Mouse (Mus musculus) midbrain, embryonic 10.5 days (tissue): ENCODE data around the gene Enpp1. TPM values are rescaled to one million over a fixed set of nuclear protein-coding genes. Genes with fewer than 3 reads are reported as not detected.

Source experiments
- DNase-seq: peaks from one replicate; pipeline ENCODE4 v3.0.0-alpha.2; 2017; ENCODE audit warnings: low spot score
- H3K27ac ChIP-seq: fragments of 300-500 bp; sonication (generic); replicated peaks from 2 replicates; pipeline ENCODE4 v1.5.1; 2016; ENCODE audit warnings: mild to moderate bottlenecking
- H3K27me3 ChIP-seq: fragments of 300-500 bp; sonication (generic); 2 replicates; pipeline ENCODE4 v1.6.1; 2016; ENCODE audit warnings: low read depth, mild to moderate bottlenecking; ENCODE audit not compliant: poor library complexity, severe bottlenecking
- H3K36me3 ChIP-seq: fragments of 300-500 bp; sonication (generic); 2 replicates; pipeline ENCODE4 v1.6.1; 2016; ENCODE audit warnings: mild to moderate bottlenecking, moderate library complexity
- H3K4me1 ChIP-seq: fragments of 300-500 bp; sonication (generic); 2 replicates; pipeline ENCODE4 v1.6.1; 2016
- H3K4me3 ChIP-seq: fragments of 300-500 bp; sonication (generic); 2 replicates; pipeline ENCODE4 v1.5.1; 2016; ENCODE audit warnings: mild to moderate bottlenecking, moderate library complexity
- H3K9me3 ChIP-seq: fragments of 300-500 bp; sonication (generic); replicated peaks from 2 replicates; pipeline ENCODE4 v1.6.1; 2016; ENCODE audit warnings: mild to moderate bottlenecking
- WGBS: fragments of 180-500 bp; shearing (Covaris S2); methylation state at CpG from one replicate; pipeline ENCODE4 v1.1.7; 2016; 5-methylcytosine and 5-hydroxymethylcytosine counted together
- polyA plus RNA-seq: library from polyadenylated mRNA; unstranded; fragments of >200 nt; fragmentation: Nextera tagmentation; extraction: Ambion mirVana; gene quantifications from 2 replicates; pipeline ENCODE4 v1.2.1, GENCODE M21; 2016

The Enpp1 gene
- polyA plus RNA-seq, 1 experiment from 2014 or later: 0.36 TPM

GRCm38 (mm10) chr10:24642796-24643580 is 69.0 kb downstream of the Enpp1 start:
- no peak overlapping the region for H3K4me3 ChIP-seq
- 86% methylated on average over 11 of the region's 11 CpGs for WGBS
- H3K36me3 ChIP-seq: no peaks in the 10 kb centered on the region
- no peaks in the 10 kb centered on the region for H3K9me3 ChIP-seq
- no peak overlapping the region for H3K27ac ChIP-seq
- H3K4me1 ChIP-seq: peaks cover 4% of the 10 kb centered on the region
- H3K27me3 ChIP-seq: no peaks in the 10 kb centered on the region
- no peak for DNase-seq

DNA sequence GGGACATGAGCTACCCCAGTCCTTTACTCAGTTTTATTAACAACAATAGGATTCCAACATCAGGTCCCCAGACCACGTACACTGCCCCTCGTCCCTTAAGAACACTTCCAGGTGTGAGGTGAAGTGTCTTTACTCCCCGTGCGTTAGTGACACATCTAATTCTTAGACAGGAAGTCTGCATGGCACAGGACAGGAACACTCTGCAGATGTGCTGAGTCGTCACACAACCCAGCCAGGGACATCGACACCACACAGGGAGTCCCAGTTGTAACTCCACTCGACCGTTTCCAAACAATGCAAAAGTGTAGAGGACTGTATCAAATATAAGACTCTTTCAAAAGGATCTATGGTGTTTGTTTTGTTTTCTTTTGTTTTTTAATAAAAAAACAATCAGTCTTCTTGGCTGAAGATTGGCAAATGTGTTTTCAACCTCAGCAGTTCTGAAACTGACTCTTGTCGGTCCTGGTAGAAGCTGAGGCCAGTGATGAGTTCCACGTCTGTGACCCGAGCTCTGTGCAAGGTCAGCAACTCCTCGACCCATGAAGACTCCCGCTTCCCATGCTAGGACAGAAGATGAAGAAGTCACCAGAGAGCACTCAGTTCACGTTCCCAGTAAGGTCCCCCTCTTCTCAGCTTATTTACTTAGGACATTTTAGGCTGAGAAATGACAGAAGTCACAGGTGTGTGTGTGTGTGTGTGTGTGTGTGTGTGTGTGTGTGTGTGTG is 70.4 kb downstream of the Enpp1 start:
- WGBS: 69% methylated on average over 14 of the region's 14 CpGs
- Histone ChIP-seq H3K36me3 (no peaks in the 10 kb centered on the region), H3K27ac (no peak overlapping the region), H3K4me3 (no peak overlapping the region), H3K9me3 (no peaks in the 10 kb centered on the region), H3K27me3 (no peaks in the 10 kb centered on the region), H3K4me1 (peaks cover 4% of the 10 kb centered on the region)
- DNase-seq: no peak

- WGBS: 88% methylated on average over 6 of the region's 6 CpGs
- DNase-seq: no peak
- Histone ChIP-seq H3K36me3 (no peaks in the 10 kb centered on the region), H3K27me3 (no peaks in the 10 kb centered on the region), H3K9me3 (no peaks in the 10 kb centered on the region), H3K4me3 (no peak overlapping the region), H3K4me1 (peaks cover 4% of the 10 kb centered on the region), H3K27ac (no peak overlapping the region)
Measured at GRCm38 (mm10) chr10:24640186-24640875, 71.6 kb downstream of the Enpp1 start.

DNA sequence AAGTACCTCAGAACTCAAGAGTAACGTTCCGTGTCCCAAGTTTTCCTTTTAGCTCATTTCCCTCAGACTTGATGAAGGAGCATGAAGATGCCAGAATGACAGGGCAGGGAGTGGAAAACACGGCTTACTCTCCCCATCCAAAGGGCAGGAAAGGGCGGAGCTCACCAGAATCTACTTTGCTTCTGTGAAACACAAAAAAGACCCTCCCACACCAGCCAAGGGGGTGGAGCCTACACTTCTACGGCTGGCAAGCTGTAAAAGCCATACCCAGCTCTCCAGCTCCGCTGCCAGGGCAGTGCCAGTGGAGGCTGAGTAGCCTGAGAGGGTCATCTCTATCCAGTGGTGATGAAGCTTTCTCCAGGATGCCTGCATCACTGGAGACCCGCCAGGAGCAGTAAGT is 72.4 kb downstream of the Enpp1 start:
- DNase-seq: no peak
- WGBS: 72% methylated on average over 7 of the region's 7 CpGs
- H3K9me3 ChIP-seq: no peaks in the 10 kb centered on the region
- no peak overlapping the region for H3K4me3 ChIP-seq
- H3K36me3 ChIP-seq: no peaks in the 10 kb centered on the region
- no peak overlapping the region for H3K27ac ChIP-seq
- no peaks in the 10 kb centered on the region for H3K27me3 ChIP-seq
- peaks cover 4% of the 10 kb centered on the region for H3K4me1 ChIP-seq

- no peaks in the 10 kb centered on the region for H3K36me3 ChIP-seq
- no peaks in the 10 kb centered on the region for H3K27me3 ChIP-seq
- DNase-seq: no peak
- H3K4me1 ChIP-seq: peaks cover 4% of the 10 kb centered on the region
- H3K27ac ChIP-seq: no peak overlapping the region
- no peak overlapping the region for H3K4me3 ChIP-seq
- 73% methylated on average over 10 of the region's 10 CpGs for WGBS
- H3K9me3 ChIP-seq: no peaks in the 10 kb centered on the region
Measured at GRCm38 (mm10) chr10:24638306-24639070, 73.5 kb downstream of the Enpp1 start.

DNA sequence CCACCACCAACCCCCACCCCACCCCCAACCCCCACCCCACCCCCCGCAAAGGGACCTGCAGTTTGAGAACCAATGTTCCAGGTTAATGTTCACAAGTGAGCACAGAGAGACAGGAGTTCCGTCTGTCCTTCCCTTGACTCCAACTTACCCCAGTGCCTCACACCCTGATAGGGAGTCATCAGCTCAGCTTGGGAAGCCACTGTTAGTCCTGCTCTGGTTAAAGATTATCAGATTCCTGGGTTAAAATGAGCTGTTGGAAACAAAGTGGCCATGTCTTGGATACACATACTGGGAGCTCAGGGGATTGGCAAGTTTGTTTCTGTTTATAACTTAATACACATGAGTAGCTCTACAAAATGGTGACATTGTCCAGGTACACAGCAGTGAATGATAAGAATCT is 75.0 kb downstream of the Enpp1 start:
- Histone ChIP-seq H3K9me3 (no peaks in the 10 kb centered on the region), H3K4me1 (peaks cover 4% of the 10 kb centered on the region), H3K27me3 (no peaks in the 10 kb centered on the region), H3K27ac (no peak overlapping the region), H3K36me3 (no peaks in the 10 kb centered on the region), H3K4me3 (no peak overlapping the region)
- DNase-seq: no peak
- 84% methylated on average over 2 of the region's 2 CpGs for WGBS

DNA sequence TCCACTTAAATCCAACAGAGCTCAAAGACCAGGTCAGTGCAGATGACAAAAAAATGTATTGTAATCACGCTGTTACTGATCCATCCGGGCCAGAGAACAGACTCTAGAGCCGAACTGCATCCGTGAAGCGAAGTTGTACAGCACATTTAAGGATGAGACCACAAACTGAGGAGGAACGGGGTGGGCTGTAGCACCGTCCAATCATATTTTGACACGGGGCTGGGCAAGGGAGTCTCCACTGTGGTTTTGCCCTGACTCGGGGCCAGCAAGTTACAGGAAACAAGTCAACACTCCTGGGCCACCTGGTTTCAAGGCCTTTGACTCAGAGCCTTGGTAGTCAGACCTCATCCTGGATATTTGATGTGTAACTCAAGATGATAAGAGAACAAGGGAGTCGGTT is 76.1 kb downstream of the Enpp1 start:
- Histone ChIP-seq H3K4me3 (no peak overlapping the region), H3K27me3 (no peaks in the 10 kb centered on the region), H3K36me3 (no peaks in the 10 kb centered on the region), H3K9me3 (no peaks in the 10 kb centered on the region), H3K27ac (no peak overlapping the region), H3K4me1 (peaks cover 4% of the 10 kb centered on the region)
- no peak for DNase-seq
- 92% methylated on average over 10 of the region's 10 CpGs for WGBS

DNA sequence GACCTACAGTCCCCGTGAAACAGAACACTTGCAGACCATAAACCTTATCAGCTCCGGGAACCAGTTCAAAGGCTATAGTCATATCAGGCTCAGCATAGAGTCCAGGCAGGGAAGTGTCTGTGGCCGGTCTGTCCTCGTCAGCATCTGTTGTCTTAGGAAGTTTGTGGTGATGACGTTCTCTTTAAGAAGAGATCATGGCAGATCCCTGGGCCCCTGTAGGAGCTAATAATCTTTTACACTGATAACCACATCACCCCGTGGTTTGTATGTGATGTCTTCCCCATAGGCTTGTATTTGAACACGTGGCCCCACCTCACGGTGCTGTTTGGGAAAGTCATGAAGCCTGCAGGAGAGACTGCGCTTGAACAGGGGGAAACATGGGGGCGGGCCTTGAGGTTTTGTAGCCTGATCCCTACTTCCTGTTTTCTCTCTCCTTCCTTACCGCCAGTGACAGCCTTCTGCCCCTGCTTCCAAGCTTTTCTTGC is 76.6 kb downstream of the Enpp1 start:
- Histone ChIP-seq H3K36me3 (no peaks in the 10 kb centered on the region), H3K27me3 (no peaks in the 10 kb centered on the region), H3K4me3 (no peak overlapping the region), H3K27ac (no peak overlapping the region), H3K4me1 (peaks cover 4% of the 10 kb centered on the region), H3K9me3 (no peaks in the 10 kb centered on the region)
- DNase-seq: no peak
- WGBS: 86% methylated on average over 11 of the region's 11 CpGs

GRCm38 (mm10) chr10:24634288-24634687 is 77.7 kb downstream of the Enpp1 start:
- DNase-seq: no peak
- H3K4me3 ChIP-seq: no peak overlapping the region
- WGBS: 85% methylated on average over 9 of the region's 9 CpGs
- H3K27me3 ChIP-seq: no peaks in the 10 kb centered on the region
- H3K4me1 ChIP-seq: peaks cover 4% of the 10 kb centered on the region; the same call in 1 of the 2 replicates
- H3K27ac ChIP-seq: no peak overlapping the region
- H3K9me3 ChIP-seq: no peaks in the 10 kb centered on the region
- no peaks in the 10 kb centered on the region for H3K36me3 ChIP-seq

GRCm38 (mm10) chr10:24631122-24631521 is 80.8 kb downstream of the Enpp1 start:
- 0 out of 2 replicates have a peak, but pooled peaks cover 3% of the 10 kb centered on the region for H3K4me1 ChIP-seq
- no peak overlapping the region for H3K4me3 ChIP-seq
- H3K27ac ChIP-seq: no peak overlapping the region
- H3K9me3 ChIP-seq: no peaks in the 10 kb centered on the region
- no peaks in the 10 kb centered on the region for H3K36me3 ChIP-seq
- no peaks in the 10 kb centered on the region for H3K27me3 ChIP-seq
- 92% methylated on average over 5 of the region's 5 CpGs for WGBS
- no peak for DNase-seq

DNA sequence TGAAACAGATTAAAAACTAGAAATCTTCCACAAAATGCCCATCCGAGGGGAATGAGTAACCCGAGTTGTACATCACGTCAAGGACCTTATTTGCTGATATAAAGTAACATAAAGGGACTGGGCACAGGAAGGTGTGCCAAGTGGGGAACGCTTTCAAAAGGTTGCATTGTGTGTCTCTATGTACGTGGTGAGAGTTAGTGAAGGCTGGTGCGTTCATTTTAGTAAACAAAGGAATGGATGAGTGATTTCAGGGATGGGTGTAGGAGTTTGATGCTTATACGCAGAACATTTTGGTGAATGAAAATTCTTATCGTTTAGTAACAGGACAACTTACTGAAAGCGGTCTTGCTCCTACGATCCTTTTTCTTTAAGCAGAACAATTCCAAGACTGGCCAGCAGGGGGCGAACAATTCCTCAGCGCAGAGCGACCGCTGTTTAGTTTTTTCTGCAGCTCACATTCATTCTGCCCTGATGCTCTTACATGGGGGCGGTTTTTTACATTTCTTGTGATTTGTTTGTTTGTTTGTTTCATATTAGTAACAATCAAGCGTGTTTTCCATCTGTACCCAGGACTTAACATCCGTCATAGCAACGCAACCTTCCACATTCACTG is 81.4 kb downstream of the Enpp1 start:
- peak; percentile 73 for DNase-seq
- H3K27me3 ChIP-seq: no peaks in the 10 kb centered on the region
- 27% methylated on average over 18 of the region's 18 CpGs for WGBS
- no peaks in the 10 kb centered on the region for H3K9me3 ChIP-seq
- H3K4me3 ChIP-seq: peak overlapping the region; percentile 7; the same call in 1 of the 2 replicates
- H3K36me3 ChIP-seq: no peaks in the 10 kb centered on the region
- H3K27ac ChIP-seq: no peak overlapping the region
- H3K4me1 ChIP-seq: 0 out of 2 replicates have a peak, but pooled peaks cover 3% of the 10 kb centered on the region
